Mouse (Mus musculus) bone marrow macrophage, adult 2 months (primary cell): ENCODE data around the gene Tet1.

ENCODE experiments used
- CTCF ChIP-seq: IDR thresholded peaks from 2 replicates; pipeline ENCODE4 v1.5.1; 2012; ENCODE audit warnings: low read depth, mild to moderate bottlenecking, low read length, moderate library complexity
- POLR2A ChIP-seq: IDR thresholded peaks from 2 replicates; pipeline ENCODE4 v1.6.1; 2012; ENCODE audit warnings: mild to moderate bottlenecking, low read depth, low read length, borderline replicate concordance

- TF ChIP-seq POLR2A (no peak), CTCF (no peak)
Observed at GRCm38 (mm10) chr10:62885969-62886798, 22.6 kb downstream of the Tet1 start.
